Mouse (Mus musculus) bone marrow, adult 2 months (tissue): ENCODE measurements at regions not wholly inside any gene's neighbourhood (a gene's known extent, or its start where the extent isn't known, plus 50 kb on each side); places are given as distances from the start of the nearest gene placed in this dataset.

Experiments
- CTCF ChIP-seq: fragments of 200-500 bp; IDR thresholded peaks from 2 replicates; pipeline ENCODE4 v1.5.1; 2011; ENCODE audit warnings: low read length, control low read depth; ENCODE audit not compliant: control insufficient read depth, insufficient read depth
- POLR2A ChIP-seq: fragments of 200-500 bp; IDR thresholded peaks from 2 replicates; pipeline ENCODE4 v1.6.1; 2011; ENCODE audit warnings: low read depth, mild to moderate bottlenecking, control low read depth, low read length, borderline replicate concordance; ENCODE audit not compliant: control insufficient read depth

DNA sequence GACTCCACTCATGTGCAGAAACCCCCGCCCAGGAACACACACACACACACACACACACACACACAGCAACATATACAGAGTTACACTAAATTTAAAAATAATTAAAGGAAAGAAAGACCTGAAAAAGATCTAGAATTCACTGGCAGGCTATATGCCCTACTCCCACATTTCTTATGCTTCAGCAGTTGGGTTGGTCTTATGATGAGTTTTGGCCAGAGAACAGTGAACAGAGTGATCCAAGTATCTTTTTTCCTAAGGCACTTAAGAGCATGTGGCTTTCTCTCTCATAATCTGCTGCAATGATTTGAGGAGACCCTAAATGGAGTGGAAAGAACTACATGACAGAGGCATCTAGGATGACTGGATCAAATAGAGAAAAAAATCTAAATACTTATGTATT lies 1446.3 kb upstream of the Gm7489 start:
- TF ChIP-seq CTCF (no peak), POLR2A (no peak)
